Mouse (Mus musculus): ENCODE measurements around the gene Tssc4. TPM values are rescaled to one million over a fixed set of nuclear protein-coding genes. Genes with fewer than 3 reads are reported as not detected.

The Tssc4 gene
- polyA plus RNA-seq, 1 experiment from 2014 or later, result 63.8 TPM

- WGBS, result 90% methylated on average over 4 of the region's 4 CpGs
- Histone ChIP-seq H3K9ac (ENCODE audit: low read length) (no peak overlapping the region), H3K4me1 (ENCODE audit: control insufficient read depth, insufficient read depth, low read length) (no peaks in the 10 kb centered on the region), H3K27ac (ENCODE audit: low read depth, low read length) (no peak overlapping the region), H3K27me3 (ENCODE audit: control insufficient read depth, insufficient read depth, low read length) (no peaks in the 10 kb centered on the region), H3K9me3 (ENCODE audit: control insufficient read depth, low read length) (no peaks in the 10 kb centered on the region), H3K4me2 (no peak overlapping the region), H3K4me3 (ENCODE audit: low read depth, low read length) (no peak overlapping the region), H3K36me3 (ENCODE audit: control insufficient read depth, insufficient read depth, low read length) (no peaks in the 10 kb centered on the region)
- no peak for ATAC-seq (ENCODE audit: low FRiP score)
- peak; percentile 8 for DNase-seq (ENCODE audit: low spot score, missing footprints)
These were observed 35.5 kb upstream of the Tssc4 start for GRCm38 (mm10) chr7:143033581-143033980.

GRCm38 (mm10) chr7:143034112-143034511 lies 34.9 kb upstream of the Tssc4 start:
- Histone ChIP-seq H3K4me3 (ENCODE audit: low read depth, low read length) (no peak overlapping the region), H3K4me1 (ENCODE audit: control insufficient read depth, insufficient read depth, low read length) (no peaks in the 10 kb centered on the region), H3K9me3 (ENCODE audit: control insufficient read depth, low read length) (no peaks in the 10 kb centered on the region), H3K4me2 (no peak overlapping the region), H3K9ac (ENCODE audit: low read length) (no peak overlapping the region), H3K27ac (ENCODE audit: low read depth, low read length) (no peak overlapping the region), H3K36me3 (ENCODE audit: control insufficient read depth, insufficient read depth, low read length) (no peaks in the 10 kb centered on the region), H3K27me3 (ENCODE audit: control insufficient read depth, insufficient read depth, low read length) (no peaks in the 10 kb centered on the region)
- DNase-seq (ENCODE audit: low spot score, missing footprints) (no peak), ATAC-seq (ENCODE audit: low FRiP score) (no peak)
- 95% methylated on average over 2 of the region's 2 CpGs for WGBS

DNA sequence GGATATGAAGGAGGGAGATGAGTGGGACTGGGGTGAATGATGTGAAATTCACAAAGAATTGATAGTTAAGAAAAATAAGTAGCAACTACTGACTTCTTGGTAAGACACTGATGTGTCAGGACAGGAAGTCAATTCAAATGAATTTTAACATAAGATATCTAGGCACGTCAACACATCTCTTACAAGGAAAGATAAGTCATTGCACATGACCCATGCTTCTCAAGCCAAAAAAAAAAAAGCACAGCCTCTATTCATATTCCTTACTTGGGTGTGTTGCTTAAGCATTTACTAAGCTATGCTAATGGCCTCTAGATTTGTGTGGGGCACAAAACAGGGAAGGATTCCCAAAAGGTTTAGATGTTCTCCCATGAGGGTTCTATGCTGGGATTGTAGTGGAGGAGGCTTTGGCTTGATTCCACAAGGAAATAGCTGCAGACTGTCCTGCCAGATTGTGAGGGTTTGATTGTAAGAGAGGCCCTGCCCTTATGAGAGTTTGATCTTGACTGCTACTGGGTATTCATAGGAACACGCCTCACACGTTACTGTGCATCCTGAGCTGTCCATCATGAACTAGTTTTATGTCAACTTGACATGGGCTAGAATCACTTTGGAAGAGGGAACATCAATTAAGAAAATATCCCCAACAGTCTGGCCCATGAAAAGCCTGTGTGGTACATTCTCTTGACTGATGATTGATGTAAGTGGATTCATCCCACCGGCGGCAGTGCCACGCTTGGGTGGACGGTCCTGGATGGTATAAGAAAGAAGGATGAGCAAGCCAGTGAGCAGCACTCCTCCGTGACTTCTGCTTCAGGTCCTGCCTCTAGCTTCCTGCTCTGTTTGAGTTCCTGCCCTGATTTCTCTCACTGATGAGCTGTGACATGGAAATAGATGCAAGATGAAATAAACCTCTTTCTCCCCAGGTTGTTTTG lies 34.3 kb upstream of the Tssc4 start:
- H3K27me3 ChIP-seq (ENCODE audit: control insufficient read depth, insufficient read depth, low read length), result no peaks in the 10 kb centered on the region
- H3K4me2 ChIP-seq, result no peak overlapping the region
- no peak overlapping the region for H3K4me3 ChIP-seq (ENCODE audit: low read depth, low read length)
- H3K4me1 ChIP-seq (ENCODE audit: control insufficient read depth, insufficient read depth, low read length), result no peaks in the 10 kb centered on the region
- no peaks in the 10 kb centered on the region for H3K36me3 ChIP-seq (ENCODE audit: control insufficient read depth, insufficient read depth, low read length)
- ATAC-seq (ENCODE audit: low FRiP score) (no peak), DNase-seq (ENCODE audit: low spot score, missing footprints) (peak; percentile 10)
- no peak overlapping the region for H3K27ac ChIP-seq (ENCODE audit: low read depth, low read length)
- H3K9ac ChIP-seq (ENCODE audit: low read length), result no peak overlapping the region
- no peaks in the 10 kb centered on the region for H3K9me3 ChIP-seq (ENCODE audit: control insufficient read depth, low read length)
- 88% methylated on average over 8 of the region's 8 CpGs for WGBS

GRCm38 (mm10) chr7:143036787-143037186 lies 32.3 kb upstream of the Tssc4 start:
- DNase-seq (ENCODE audit: low spot score, missing footprints) (no peak), ATAC-seq (ENCODE audit: low FRiP score) (no peak)
- 71% methylated on average over 3 of the region's 3 CpGs for WGBS
- H3K27me3 ChIP-seq (ENCODE audit: control insufficient read depth, insufficient read depth, low read length), result no peaks in the 10 kb centered on the region
- H3K9ac ChIP-seq (ENCODE audit: low read length), result no peak overlapping the region
- no peaks in the 10 kb centered on the region for H3K9me3 ChIP-seq (ENCODE audit: control insufficient read depth, low read length)
- H3K4me2 ChIP-seq, result no peak overlapping the region
- H3K36me3 ChIP-seq (ENCODE audit: control insufficient read depth, insufficient read depth, low read length), result no peaks in the 10 kb centered on the region
- H3K4me3 ChIP-seq (ENCODE audit: low read depth, low read length), result no peak overlapping the region
- no peaks in the 10 kb centered on the region for H3K4me1 ChIP-seq (ENCODE audit: control insufficient read depth, insufficient read depth, low read length)
- no peak overlapping the region for H3K27ac ChIP-seq (ENCODE audit: low read depth, low read length)

DNA sequence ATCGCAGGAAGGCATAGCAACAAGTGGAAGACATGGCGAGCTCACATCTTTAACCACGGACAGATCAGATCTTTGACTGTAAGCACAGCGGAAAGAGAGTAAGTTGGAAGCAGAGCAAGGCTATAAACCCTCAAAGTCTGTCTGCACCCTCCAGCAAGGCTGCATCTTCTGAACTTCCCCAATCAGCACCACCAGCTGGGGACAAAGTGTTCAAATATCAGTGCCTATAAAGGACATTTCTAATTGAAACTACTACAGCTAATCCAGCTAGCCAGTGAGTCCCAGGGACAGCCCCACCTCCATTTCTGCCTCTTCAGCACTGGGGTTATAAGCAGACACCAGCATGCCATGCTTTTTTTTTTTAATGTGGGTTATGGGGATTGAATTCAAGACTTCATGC lies 31.7 kb upstream of the Tssc4 start:
- H3K36me3 ChIP-seq (ENCODE audit: control insufficient read depth, insufficient read depth, low read length), result no peaks in the 10 kb centered on the region
- WGBS, result 94% methylated on average over 4 of the region's 4 CpGs
- DNase-seq (ENCODE audit: low spot score, missing footprints) (no peak), ATAC-seq (ENCODE audit: low FRiP score) (no peak)
- H3K9ac ChIP-seq (ENCODE audit: low read length), result no peak overlapping the region
- no peak overlapping the region for H3K4me2 ChIP-seq
- no peaks in the 10 kb centered on the region for H3K4me1 ChIP-seq (ENCODE audit: control insufficient read depth, insufficient read depth, low read length)
- no peak overlapping the region for H3K4me3 ChIP-seq (ENCODE audit: low read depth, low read length)
- no peaks in the 10 kb centered on the region for H3K27me3 ChIP-seq (ENCODE audit: control insufficient read depth, insufficient read depth, low read length)
- H3K9me3 ChIP-seq (ENCODE audit: control insufficient read depth, low read length), result no peaks in the 10 kb centered on the region
- H3K27ac ChIP-seq (ENCODE audit: low read depth, low read length), result no peak overlapping the region

DNA sequence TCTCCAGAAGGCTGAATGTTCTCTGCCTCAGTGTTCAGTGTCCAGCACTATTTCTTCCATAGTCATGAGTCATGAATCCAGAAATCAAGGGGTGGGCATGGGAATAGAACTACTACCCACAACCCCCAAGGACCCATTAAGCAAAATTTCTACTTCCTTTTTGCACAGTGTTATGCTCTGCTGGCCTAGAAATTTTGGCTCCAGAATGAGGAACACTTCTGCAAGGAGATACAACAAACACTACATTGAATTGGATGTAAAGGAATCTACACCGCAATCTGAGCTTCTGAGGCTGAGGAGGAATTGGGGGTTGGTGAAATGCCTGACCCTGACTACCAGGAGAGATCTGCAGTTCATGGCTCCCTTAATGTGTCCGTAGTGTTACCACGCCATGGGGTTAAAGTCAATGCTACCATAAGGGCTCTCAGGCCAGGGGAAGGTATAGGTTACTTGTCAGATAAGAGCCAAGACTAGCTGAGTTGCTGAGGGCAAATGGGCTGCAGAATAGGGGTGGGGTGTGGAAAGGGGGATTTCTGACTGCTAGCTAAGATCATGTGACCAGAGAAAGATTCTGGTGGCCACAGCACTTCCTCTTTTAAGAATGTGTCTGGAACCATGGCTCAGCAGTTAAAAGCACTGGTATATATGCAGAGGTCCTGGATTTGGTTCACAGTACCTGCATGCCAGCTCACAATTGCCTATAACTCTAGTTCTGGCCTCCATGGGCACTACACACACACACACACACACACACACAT lies 30.7 kb upstream of the Tssc4 start:
- H3K27me3 ChIP-seq (ENCODE audit: control insufficient read depth, insufficient read depth, low read length), result no peaks in the 10 kb centered on the region
- ATAC-seq (ENCODE audit: low FRiP score), result no peak
- no peak overlapping the region for H3K4me2 ChIP-seq
- H3K9me3 ChIP-seq (ENCODE audit: control insufficient read depth, low read length), result no peaks in the 10 kb centered on the region
- DNase-seq (ENCODE audit: low spot score, missing footprints), result peak; percentile 12
- H3K36me3 ChIP-seq (ENCODE audit: control insufficient read depth, insufficient read depth, low read length), result no peaks in the 10 kb centered on the region
- H3K4me1 ChIP-seq (ENCODE audit: control insufficient read depth, insufficient read depth, low read length), result no peaks in the 10 kb centered on the region
- WGBS, result 91% methylated on average over 3 of the region's 3 CpGs
- no peak overlapping the region for H3K4me3 ChIP-seq (ENCODE audit: low read depth, low read length)
- no peak overlapping the region for H3K27ac ChIP-seq (ENCODE audit: low read depth, low read length)
- H3K9ac ChIP-seq (ENCODE audit: low read length), result no peak overlapping the region

GRCm38 (mm10) chr7:143040561-143040960 lies 28.5 kb upstream of the Tssc4 start:
- no peaks in the 10 kb centered on the region for H3K36me3 ChIP-seq (ENCODE audit: control insufficient read depth, insufficient read depth, low read length)
- no peak overlapping the region for H3K4me3 ChIP-seq (ENCODE audit: low read depth, low read length)
- H3K9me3 ChIP-seq (ENCODE audit: control insufficient read depth, low read length), result no peaks in the 10 kb centered on the region
- no peak for ATAC-seq (ENCODE audit: low FRiP score)
- H3K4me1 ChIP-seq (ENCODE audit: control insufficient read depth, insufficient read depth, low read length), result no peaks in the 10 kb centered on the region
- peak; percentile 8 for DNase-seq (ENCODE audit: low spot score, missing footprints)
- H3K4me2 ChIP-seq, result no peak overlapping the region
- no peak overlapping the region for H3K27ac ChIP-seq (ENCODE audit: low read depth, low read length)
- 94% methylated on average over 3 of the region's 3 CpGs for WGBS
- no peak overlapping the region for H3K9ac ChIP-seq (ENCODE audit: low read length)
- H3K27me3 ChIP-seq (ENCODE audit: control insufficient read depth, insufficient read depth, low read length), result no peaks in the 10 kb centered on the region

GRCm38 (mm10) chr7:143041138-143041822 lies 27.8 kb upstream of the Tssc4 start:
- Histone ChIP-seq H3K27ac (ENCODE audit: low read depth, low read length) (no peak overlapping the region), H3K4me1 (ENCODE audit: control insufficient read depth, insufficient read depth, low read length) (no peaks in the 10 kb centered on the region), H3K4me3 (ENCODE audit: low read depth, low read length) (no peak overlapping the region), H3K9me3 (ENCODE audit: control insufficient read depth, low read length) (no peaks in the 10 kb centered on the region), H3K36me3 (ENCODE audit: control insufficient read depth, insufficient read depth, low read length) (no peaks in the 10 kb centered on the region), H3K9ac (ENCODE audit: low read length) (no peak overlapping the region), H3K4me2 (no peak overlapping the region), H3K27me3 (ENCODE audit: control insufficient read depth, insufficient read depth, low read length) (no peaks in the 10 kb centered on the region)
- WGBS, result 91% methylated on average over 3 of the region's 3 CpGs
- DNase-seq (ENCODE audit: low spot score, missing footprints), result no peak
- ATAC-seq (ENCODE audit: low FRiP score), result no peak

DNA sequence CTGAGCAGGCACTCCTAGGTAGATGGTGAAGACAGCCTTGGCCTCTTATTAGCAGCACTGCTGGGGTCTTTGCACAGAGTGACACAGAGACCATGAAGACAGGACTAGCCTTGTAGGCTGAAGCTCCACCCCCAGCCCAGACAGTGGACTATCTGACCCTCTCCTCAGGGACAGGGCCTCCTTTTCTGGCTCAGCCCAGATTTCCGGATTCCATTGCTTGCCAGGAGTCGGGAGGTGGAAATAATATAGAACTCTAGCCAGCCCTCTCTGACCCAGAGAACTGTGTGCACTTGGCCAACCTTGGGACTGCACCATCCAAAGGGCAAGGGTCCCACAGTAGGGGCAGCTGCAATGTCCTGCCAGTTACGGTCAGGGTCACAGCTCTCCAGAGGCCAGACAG lies 27.0 kb upstream of the Tssc4 start:
- 71% methylated on average over 3 of the region's 3 CpGs for WGBS
- Histone ChIP-seq H3K9me3 (ENCODE audit: control insufficient read depth, low read length) (no peaks in the 10 kb centered on the region), H3K4me1 (ENCODE audit: control insufficient read depth, insufficient read depth, low read length) (no peaks in the 10 kb centered on the region), H3K9ac (ENCODE audit: low read length) (no peak overlapping the region), H3K36me3 (ENCODE audit: control insufficient read depth, insufficient read depth, low read length) (no peaks in the 10 kb centered on the region), H3K4me3 (ENCODE audit: low read depth, low read length) (no peak overlapping the region), H3K27ac (ENCODE audit: low read depth, low read length) (no peak overlapping the region), H3K27me3 (ENCODE audit: control insufficient read depth, insufficient read depth, low read length) (no peaks in the 10 kb centered on the region), H3K4me2 (no peak overlapping the region)
- ATAC-seq (ENCODE audit: low FRiP score) (no peak), DNase-seq (ENCODE audit: low spot score, missing footprints) (no peak)

Measured in midbrain, embryonic 11.5 days (tissue).